Mouse (Mus musculus) C2C12 (cell line): Measurements from ENCODE around the gene Atp6v1f. TPM values are rescaled to one million over a fixed set of nuclear protein-coding genes. Genes with fewer than 3 reads are reported as not detected.

ENCODE experiments used
- H3K27me3 ChIP-seq: one replicate; pipeline ENCODE4 v1.6.1; 2011; ENCODE audit not compliant: control insufficient read depth, insufficient read depth, insufficient read length
- H3K36me3 ChIP-seq: one replicate; pipeline ENCODE4 v1.6.1; 2011; ENCODE audit not compliant: control insufficient read depth, insufficient read depth
- H3K4me3 ChIP-seq: one replicate; pipeline ENCODE4 v1.5.1; 2011; ENCODE audit warnings: mild to moderate bottlenecking, control low read depth; ENCODE audit not compliant: poor library complexity, insufficient read depth, severe bottlenecking
- H3K79me2 ChIP-seq: one replicate; pipeline ENCODE4 v1.6.1; 2011; ENCODE audit not compliant: control insufficient read depth, insufficient read depth
- H3K79me3 ChIP-seq: one replicate; pipeline ENCODE4 v1.6.1; 2011; ENCODE audit warnings: low read depth, control low read depth
- H3ac ChIP-seq: one replicate; pipeline ENCODE3; 2011; ENCODE audit warnings: low read depth; ENCODE audit not compliant: control insufficient read depth, insufficient read length
- CEBPB ChIP-seq: IDR thresholded peaks from one replicate; pipeline ENCODE4 v1.6.1; 2011; ENCODE audit warnings: low read depth, mild to moderate bottlenecking, control low read depth, moderate library complexity
- CTCF ChIP-seq: IDR thresholded peaks from one replicate; pipeline ENCODE4 v1.5.1; 2011; ENCODE audit not compliant: control insufficient read depth, insufficient read depth, insufficient read length
- FOSL1 ChIP-seq: IDR thresholded peaks from one replicate; pipeline ENCODE4 v1.8.0; 2011; ENCODE audit warnings: mild to moderate bottlenecking, low read length; ENCODE audit not compliant: poor library complexity, insufficient read depth, severe bottlenecking
- MAX ChIP-seq: IDR thresholded peaks from one replicate; pipeline ENCODE4 v1.6.1; 2011; ENCODE audit warnings: mild to moderate bottlenecking, control low read depth
- MYOD1 ChIP-seq: IDR thresholded peaks from one replicate; pipeline ENCODE4 v1.6.1; 2011; ENCODE audit warnings: low read depth; ENCODE audit not compliant: control insufficient read depth, insufficient read length
- MYOG ChIP-seq: IDR thresholded peaks from one replicate; pipeline ENCODE4 v1.6.1; 2011; ENCODE audit not compliant: control insufficient read depth, insufficient read length; ENCODE audit errors: extremely low read depth
- USF1 ChIP-seq: IDR thresholded peaks from one replicate; pipeline ENCODE4 v1.6.1; 2011; ENCODE audit warnings: low read depth, mild to moderate bottlenecking, control low read depth, moderate library complexity
- polyA plus RNA-seq: library from polyadenylated mRNA; unstranded; fragments of >200 nt; fragmentation: generic; extraction: Trizol; gene quantifications from one replicate; pipeline ENCODE4 v1.2.1, GENCODE M21; 2012; ENCODE audit warnings: missing spikeins

Atp6v1f gene
- polyA plus RNA-seq, 1 experiment = 210 TPM

DNA sequence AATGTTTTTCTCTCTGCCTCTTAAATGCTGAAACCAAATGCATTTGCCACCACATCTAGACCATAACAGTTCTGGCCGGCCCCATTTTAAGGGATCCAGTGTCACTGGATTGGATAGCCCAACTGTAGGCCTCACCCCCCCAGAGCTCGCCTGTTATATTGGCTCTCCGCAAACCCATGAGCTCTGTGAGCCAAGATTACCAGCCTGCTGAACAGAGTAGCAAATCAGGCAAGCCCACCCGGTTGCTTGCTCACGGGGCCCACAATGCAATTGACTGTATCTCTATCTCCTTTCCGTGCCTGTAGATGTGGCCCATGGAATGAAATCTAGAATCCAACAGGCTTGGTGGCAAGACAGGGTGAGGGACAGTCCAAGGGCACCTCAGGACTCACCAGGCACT is 33.3 kb downstream of the Atp6v1f start:
- H3K79me3 ChIP-seq = no peaks in the 10 kb centered on the region
- TF ChIP-seq CTCF = no peak
- H3ac ChIP-seq = no peak overlapping the region
- no peaks in the 10 kb centered on the region for H3K36me3 ChIP-seq
- H3K4me3 ChIP-seq = no peak overlapping the region
- no peaks in the 10 kb centered on the region for H3K79me2 ChIP-seq
- H3K27me3 ChIP-seq = peaks cover 35% of the 10 kb centered on the region

- no peak for TF ChIP-seq USF1
- TF ChIP-seq FOSL1 = no peak
- TF ChIP-seq MYOD1 = no peak
- TF ChIP-seq CTCF = no peak
- TF ChIP-seq MAX = no peak
- TF ChIP-seq MYOG = no peak
- TF ChIP-seq CEBPB = no peak
- Histone ChIP-seq H3K79me3 (no peaks in the 10 kb centered on the region), H3K27me3 (peaks cover 32% of the 10 kb centered on the region), H3K79me2 (no peaks in the 10 kb centered on the region), H3K36me3 (no peaks in the 10 kb centered on the region), H3K4me3 (no peak overlapping the region), H3ac (no peak overlapping the region)
Observed at GRCm38 (mm10) chr6:29501599-29501998, 34.1 kb downstream of the Atp6v1f start.

DNA sequence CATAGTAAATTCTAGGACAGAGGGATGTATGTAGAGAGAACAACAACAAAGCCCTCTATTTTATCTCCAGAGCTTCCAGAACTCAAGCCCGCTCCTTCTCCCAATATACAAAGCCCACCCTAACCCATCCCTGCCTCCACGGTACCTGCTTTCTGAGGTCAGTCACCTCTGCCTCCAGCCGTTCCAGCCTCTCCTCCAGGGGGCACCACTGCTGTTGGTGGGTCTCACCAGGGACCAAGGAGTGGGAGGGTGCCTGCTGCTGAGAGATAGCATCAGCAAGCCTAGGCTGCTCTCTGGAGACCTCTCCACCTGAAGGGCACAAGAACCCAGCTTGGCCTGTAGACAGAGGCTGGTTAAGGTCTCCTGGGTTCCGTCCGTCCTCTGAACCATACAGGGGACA is 38.0 kb downstream of the Atp6v1f start:
- Histone ChIP-seq H3K79me3 (no peaks in the 10 kb centered on the region), H3K4me3 (no peak overlapping the region), H3K27me3 (peaks cover 37% of the 10 kb centered on the region), H3K79me2 (no peaks in the 10 kb centered on the region), H3K36me3 (no peaks in the 10 kb centered on the region), H3ac (no peak overlapping the region)
- TF ChIP-seq MYOG (no peak), CTCF (no peak), CEBPB (no peak), MYOD1 (no peak), USF1 (no peak), FOSL1 (no peak), MAX (no peak)

- H3K79me2 ChIP-seq = no peaks in the 10 kb centered on the region
- TF ChIP-seq MAX (no peak), USF1 (no peak), CEBPB (no peak), MYOD1 (no peak), CTCF (no peak), MYOG (no peak), FOSL1 (no peak)
- H3K27me3 ChIP-seq = peaks cover 37% of the 10 kb centered on the region
- H3K79me3 ChIP-seq = no peaks in the 10 kb centered on the region
- no peak overlapping the region for H3K4me3 ChIP-seq
- H3ac ChIP-seq = no peak overlapping the region
- no peaks in the 10 kb centered on the region for H3K36me3 ChIP-seq
Observed at GRCm38 (mm10) chr6:29506834-29507233, 39.3 kb downstream of the Atp6v1f start.

- Histone ChIP-seq H3ac (no peak within 1 kb of the TSS), H3K79me3 (no peaks in the 10 kb centered on the region), H3K79me2 (no peaks in the 10 kb centered on the region), H3K4me3 (no peak within 1 kb of the TSS), H3K36me3 (no peaks in the 10 kb centered on the region), H3K27me3 (peaks cover 34% of the 10 kb centered on the region)
- no peak for TF ChIP-seq MYOD1
- TF ChIP-seq MYOG = no peak
- no peak for TF ChIP-seq CEBPB
- TF ChIP-seq FOSL1 = no peak
- TF ChIP-seq USF1 = no peak
- TF ChIP-seq MAX = no peak
- TF ChIP-seq CTCF = no peak
Observed at GRCm38 (mm10) chr6:29507447-29508309, 40.2 kb downstream of the Atp6v1f start, which contains the start of gene Kcp. Gene Kcp, minus strand, starts transcription at chr6:29507952.

DNA sequence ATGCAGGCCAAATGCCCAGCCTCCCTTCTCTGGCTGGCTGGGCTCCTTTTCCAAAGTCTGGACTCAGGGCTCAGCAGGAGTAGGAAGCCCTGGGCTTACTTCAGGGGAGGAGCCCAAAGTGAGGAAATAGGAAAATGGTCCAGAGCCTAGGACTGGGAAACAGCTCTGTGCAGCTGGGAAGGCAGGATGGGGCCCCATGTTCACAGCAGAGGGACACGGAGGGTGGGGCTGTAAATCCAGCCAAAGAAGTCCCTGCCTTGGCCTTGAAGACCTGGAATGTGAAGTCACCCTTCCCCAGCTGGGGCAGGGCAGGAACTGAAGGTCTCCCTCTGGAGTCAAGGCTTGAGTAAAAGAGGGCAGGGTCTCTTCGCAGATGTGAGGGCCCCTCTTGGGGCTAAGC is 41.6 kb downstream of the Atp6v1f start:
- Histone ChIP-seq H3K27me3 (peaks cover 27% of the 10 kb centered on the region), H3ac (no peak overlapping the region), H3K36me3 (no peaks in the 10 kb centered on the region), H3K79me3 (no peaks in the 10 kb centered on the region), H3K79me2 (no peaks in the 10 kb centered on the region), H3K4me3 (no peak overlapping the region)
- TF ChIP-seq MYOD1 (no peak), USF1 (no peak), MAX (no peak), CTCF (no peak)
